Mouse (Mus musculus): Measurements from ENCODE around the gene Arl3. TPM values are rescaled to one million over a fixed set of nuclear protein-coding genes. Genes with fewer than 3 reads are reported as not detected.
A peak's percentile ranks its signal among the peaks of the same experiment; 100 is the strongest.

The Arl3 gene
- total and polyA plus RNA-seq, 2 experiments from 2014 or later, result 37.2 to 80.6 TPM

DNA sequence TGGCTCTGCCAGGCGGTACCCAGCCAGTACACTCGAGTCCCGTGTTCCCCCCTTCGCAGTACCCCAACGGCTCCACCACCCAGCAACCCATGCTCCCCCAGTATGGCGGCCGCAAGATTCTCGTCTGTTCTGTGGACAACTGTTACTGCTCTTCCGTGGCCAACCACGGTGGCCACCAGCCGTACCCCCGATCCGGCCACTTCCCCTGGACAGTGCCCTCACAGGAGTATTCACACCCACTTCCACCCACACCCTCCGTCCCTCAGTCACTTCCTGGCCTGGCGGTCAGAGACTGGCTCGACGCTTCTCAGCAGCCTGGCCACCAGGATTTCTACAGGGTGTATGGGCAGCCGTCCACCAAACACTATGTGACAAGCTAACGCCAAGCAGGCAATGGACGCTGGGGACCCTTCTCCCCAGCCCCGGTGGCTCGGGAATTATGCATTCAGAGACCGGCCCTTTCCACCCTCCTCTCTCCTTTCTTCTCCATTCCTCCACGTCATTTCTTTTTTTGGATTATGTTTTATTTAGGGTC, 57.6 kb downstream of the Arl3 start:
- H3K4me1 ChIP-seq (ENCODE audit: control insufficient read depth, insufficient read depth), result peaks cover 28% of the 10 kb centered on the region
- DNase-seq (ENCODE audit: low spot score) (no peak), ATAC-seq (ENCODE audit: insufficient read depth, low read depth) (no peak)
- no peak overlapping the region for H3K4me2 ChIP-seq (ENCODE audit: low read depth, low read length)
- peaks cover 61% of the 10 kb centered on the region for H3K36me3 ChIP-seq (replicated peaks; ENCODE audit: control insufficient read depth, insufficient read depth, low read length)
- H3K4me3 ChIP-seq (ENCODE audit: low read depth, low read length), result no peak overlapping the region
- no peak overlapping the region for H3K27ac ChIP-seq (ENCODE audit: low read depth)
- 85% methylated on average over 24 of the region's 24 CpGs for WGBS
- TF ChIP-seq EP300 (IDR thresholded peaks at IDR 0.05; ENCODE audit: low read depth) (no peak), CTCF (IDR thresholded peaks at IDR 0.05; ENCODE audit: low read depth) (no peak)
- H3K9ac ChIP-seq (replicated peaks; ENCODE audit: low read depth, low read length), result no peak overlapping the region
- H3K27me3 ChIP-seq (ENCODE audit: control insufficient read depth, insufficient read depth, low read length), result no peaks in the 10 kb centered on the region
- H3K9me3 ChIP-seq (replicated peaks; ENCODE audit: control insufficient read depth, low read length), result no peaks in the 10 kb centered on the region

DNA sequence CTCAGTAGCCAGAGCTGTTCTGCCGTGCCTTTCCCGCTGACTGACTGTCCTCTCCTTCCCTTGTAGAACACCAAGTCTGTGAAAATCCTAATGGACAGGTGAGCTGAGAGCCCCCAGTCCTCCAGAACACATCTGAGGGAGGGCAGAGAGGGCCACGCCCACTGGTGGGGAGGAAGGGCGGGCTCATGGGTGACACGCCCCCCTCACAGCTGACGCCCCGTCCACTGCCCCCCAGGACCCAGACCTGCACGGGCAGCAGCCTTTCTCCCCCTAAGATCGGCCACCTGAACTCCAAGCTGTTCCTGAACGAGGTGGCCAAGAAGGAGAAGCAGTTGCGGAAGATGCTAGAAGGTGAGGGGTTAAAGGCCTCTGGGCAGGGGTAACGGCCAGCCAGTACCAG, 58.6 kb downstream of the Arl3 start:
- Histone ChIP-seq H3K9me3 (replicated peaks; ENCODE audit: control insufficient read depth, low read length) (no peaks in the 10 kb centered on the region), H3K4me2 (ENCODE audit: low read depth, low read length) (no peak overlapping the region), H3K4me3 (ENCODE audit: low read depth, low read length) (no peak overlapping the region), H3K9ac (replicated peaks; ENCODE audit: low read depth, low read length) (no peak overlapping the region), H3K27me3 (ENCODE audit: control insufficient read depth, insufficient read depth, low read length) (no peaks in the 10 kb centered on the region), H3K4me1 (ENCODE audit: control insufficient read depth, insufficient read depth) (peaks cover 38% of the 10 kb centered on the region), H3K27ac (ENCODE audit: low read depth) (no peak overlapping the region), H3K36me3 (replicated peaks; ENCODE audit: control insufficient read depth, insufficient read depth, low read length) (peaks cover 68% of the 10 kb centered on the region)
- DNase-seq (ENCODE audit: low spot score), result no peak
- WGBS, result 76% methylated on average over 12 of the region's 12 CpGs
- TF ChIP-seq EP300 (IDR thresholded peaks at IDR 0.05; ENCODE audit: low read depth) (no peak), CTCF (IDR thresholded peaks at IDR 0.05; ENCODE audit: low read depth) (0 out of 2 replicates have a peak, but pooled peaks have one; percentile 5)
- no peak for ATAC-seq (ENCODE audit: insufficient read depth, low read depth)

DNA sequence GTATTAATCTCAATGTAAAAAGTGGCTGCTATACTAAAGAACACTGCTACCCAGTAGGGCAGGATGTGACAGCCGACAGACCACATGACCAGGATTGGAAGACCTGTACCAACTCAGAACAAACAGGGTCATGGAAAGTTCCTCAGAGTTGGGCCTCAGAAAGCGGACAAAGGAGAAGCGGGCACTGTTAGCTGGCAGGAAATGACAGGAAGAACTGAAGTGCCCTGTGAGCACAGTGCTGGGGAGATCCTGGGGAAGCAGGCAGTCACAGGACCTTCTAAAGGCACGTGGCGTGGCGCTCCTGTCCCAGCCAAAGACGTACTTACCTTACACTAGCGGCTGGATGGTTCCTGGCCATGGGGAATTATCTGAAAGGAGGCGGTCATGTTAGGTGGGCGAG, 61.7 kb downstream of the Arl3 start:
- Histone ChIP-seq H3K9me3 (replicated peaks; ENCODE audit: control insufficient read depth, low read length) (no peaks in the 10 kb centered on the region), H3K4me3 (ENCODE audit: low read depth, low read length) (no peak overlapping the region), H3K27me3 (ENCODE audit: control insufficient read depth, insufficient read depth, low read length) (no peaks in the 10 kb centered on the region), H3K27ac (ENCODE audit: low read depth) (peak overlapping the region; percentile 59), H3K4me2 (ENCODE audit: low read depth, low read length) (peak overlapping the region; percentile 17; the same call in 1 of the 2 replicates), H3K9ac (replicated peaks; ENCODE audit: low read depth, low read length) (no peak overlapping the region), H3K36me3 (replicated peaks; ENCODE audit: control insufficient read depth, insufficient read depth, low read length) (peaks cover 81% of the 10 kb centered on the region), H3K4me1 (ENCODE audit: control insufficient read depth, insufficient read depth) (peaks cover 50% of the 10 kb centered on the region)
- no peak for DNase-seq (ENCODE audit: low spot score)
- TF ChIP-seq EP300 (IDR thresholded peaks at IDR 0.05; ENCODE audit: low read depth) (no peak), CTCF (IDR thresholded peaks at IDR 0.05; ENCODE audit: low read depth) (no peak)
- ATAC-seq (ENCODE audit: insufficient read depth, low read depth), result peak; percentile 25; the same call in 1 of the 2 replicates
- WGBS, result 55% methylated on average over 10 of the region's 10 CpGs

DNA sequence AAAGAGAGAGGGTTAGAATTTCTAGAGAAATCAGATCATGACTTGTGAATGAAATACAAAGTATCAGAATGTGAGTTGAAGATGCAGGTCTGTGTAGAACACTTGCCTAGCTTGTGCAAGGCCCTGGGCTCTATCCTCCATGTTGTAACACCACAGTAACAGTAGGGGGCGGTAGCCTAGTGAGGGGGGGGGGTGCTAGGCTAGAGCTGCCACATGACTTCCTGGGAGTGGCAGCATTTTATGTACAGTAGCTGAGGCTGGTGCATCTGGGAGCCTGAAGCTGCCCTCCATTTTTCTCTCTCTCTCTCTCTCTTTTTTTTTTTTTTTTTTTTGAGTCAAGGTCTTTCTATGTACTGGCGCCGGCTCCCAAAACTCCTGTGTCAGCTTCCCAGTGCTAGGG, 62.2 kb downstream of the Arl3 start:
- WGBS, result 41% methylated on average over 3 of the region's 3 CpGs
- peaks cover 80% of the 10 kb centered on the region for H3K36me3 ChIP-seq (replicated peaks; ENCODE audit: control insufficient read depth, insufficient read depth, low read length)
- no peak overlapping the region; the same call in 1 of the 2 replicates for H3K4me2 ChIP-seq (ENCODE audit: low read depth, low read length)

DNA sequence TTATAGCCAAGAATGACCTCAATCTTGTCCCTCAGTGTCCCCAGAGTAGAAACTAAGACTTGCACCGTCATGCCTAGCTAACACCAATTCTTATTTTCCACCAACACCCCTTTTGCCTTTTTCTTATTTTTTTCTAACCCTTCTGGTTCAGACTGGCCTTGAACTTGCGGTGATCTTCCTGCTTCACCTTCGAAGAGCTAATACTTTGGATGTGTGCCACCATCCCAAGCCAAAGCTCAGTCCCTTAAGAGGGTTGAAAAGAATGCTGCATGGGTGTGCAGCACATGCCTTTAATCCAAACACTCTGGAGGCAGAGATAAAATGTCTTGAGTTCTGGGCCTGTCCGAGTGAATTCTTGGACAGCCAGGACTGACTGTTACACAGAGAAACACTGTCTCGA, 62.6 kb downstream of the Arl3 start:
- peak overlapping the region; percentile 59 for H3K27ac ChIP-seq (ENCODE audit: low read depth)
- TF ChIP-seq CTCF (IDR thresholded peaks at IDR 0.05; ENCODE audit: low read depth) (no peak), EP300 (IDR thresholded peaks at IDR 0.05; ENCODE audit: low read depth) (no peak)
- H3K4me2 ChIP-seq (ENCODE audit: low read depth, low read length), result no peak overlapping the region; the same call in 1 of the 2 replicates
- no peak overlapping the region for H3K4me3 ChIP-seq (ENCODE audit: low read depth, low read length)
- no peaks in the 10 kb centered on the region for H3K9me3 ChIP-seq (replicated peaks; ENCODE audit: control insufficient read depth, low read length)
- no peaks in the 10 kb centered on the region for H3K27me3 ChIP-seq (ENCODE audit: control insufficient read depth, insufficient read depth, low read length)
- no peak overlapping the region for H3K9ac ChIP-seq (replicated peaks; ENCODE audit: low read depth, low read length)
- peaks cover 59% of the 10 kb centered on the region for H3K4me1 ChIP-seq (ENCODE audit: control insufficient read depth, insufficient read depth)
- DNase-seq (ENCODE audit: low spot score) (no peak), ATAC-seq (ENCODE audit: insufficient read depth, low read depth) (no peak)
- H3K36me3 ChIP-seq (replicated peaks; ENCODE audit: control insufficient read depth, insufficient read depth, low read length), result peaks cover 80% of the 10 kb centered on the region
- WGBS, result 26% methylated on average over 5 of the region's 5 CpGs

More for the DNA sequence above, 62.2 kb downstream of the Arl3 start:
- TF ChIP-seq CTCF (IDR thresholded peaks at IDR 0.05; ENCODE audit: low read depth), result peak; percentile 50
- TF ChIP-seq EP300 (IDR thresholded peaks at IDR 0.05; ENCODE audit: low read depth), result no peak
- Histone ChIP-seq H3K9me3 (replicated peaks; ENCODE audit: control insufficient read depth, low read length) (no peaks in the 10 kb centered on the region), H3K27me3 (ENCODE audit: control insufficient read depth, insufficient read depth, low read length) (no peaks in the 10 kb centered on the region), H3K27ac (ENCODE audit: low read depth) (peak overlapping the region; percentile 59), H3K9ac (replicated peaks; ENCODE audit: low read depth, low read length) (no peak overlapping the region), H3K4me1 (ENCODE audit: control insufficient read depth, insufficient read depth) (peaks cover 55% of the 10 kb centered on the region), H3K4me3 (ENCODE audit: low read depth, low read length) (no peak overlapping the region)
- ATAC-seq (ENCODE audit: insufficient read depth, low read depth) (peak; percentile 57; the same call in 1 of the 2 replicates), DNase-seq (ENCODE audit: low spot score) (no peak)

DNA sequence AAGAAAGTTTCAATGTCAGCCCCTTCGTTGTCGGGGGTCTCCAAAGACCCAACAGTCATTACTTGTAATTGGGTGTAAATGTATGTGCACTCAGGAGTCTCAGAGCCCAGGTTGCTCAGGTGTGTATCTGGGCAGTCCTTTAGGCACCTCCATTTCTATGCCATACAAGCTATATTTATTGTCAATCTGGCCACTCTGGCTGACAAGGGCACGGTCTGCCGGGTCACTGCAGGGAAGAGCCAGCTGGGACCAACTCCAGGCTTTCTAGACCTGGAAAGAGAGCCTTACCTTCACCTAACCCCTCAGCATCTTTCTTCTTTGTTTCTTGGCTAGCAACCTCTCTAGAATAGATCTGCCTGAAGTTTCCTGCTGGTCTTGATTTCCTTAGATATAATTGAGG, 63.3 kb downstream of the Arl3 start:
- Histone ChIP-seq H3K4me2 (ENCODE audit: low read depth, low read length) (no peak overlapping the region), H3K9me3 (replicated peaks; ENCODE audit: control insufficient read depth, low read length) (no peaks in the 10 kb centered on the region), H3K4me3 (ENCODE audit: low read depth, low read length) (no peak overlapping the region), H3K9ac (replicated peaks; ENCODE audit: low read depth, low read length) (no peak overlapping the region), H3K4me1 (ENCODE audit: control insufficient read depth, insufficient read depth) (peaks cover 65% of the 10 kb centered on the region), H3K27ac (ENCODE audit: low read depth) (peak overlapping the region; percentile 59; the same call in 1 of the 2 replicates), H3K27me3 (ENCODE audit: control insufficient read depth, insufficient read depth, low read length) (no peaks in the 10 kb centered on the region), H3K36me3 (replicated peaks; ENCODE audit: control insufficient read depth, insufficient read depth, low read length) (peaks cover 76% of the 10 kb centered on the region)
- DNase-seq (ENCODE audit: low spot score) (no peak), ATAC-seq (ENCODE audit: insufficient read depth, low read depth) (no peak)
- TF ChIP-seq EP300 (IDR thresholded peaks at IDR 0.05; ENCODE audit: low read depth), result no peak
- TF ChIP-seq CTCF (IDR thresholded peaks at IDR 0.05; ENCODE audit: low read depth), result no peak
- WGBS, result 64% methylated on average over 4 of the region's 4 CpGs

Data from heart, postnatal 0 days (tissue).